Mouse (Mus musculus) stomach, postnatal 0 days (tissue): ENCODE results near the gene Tepsin. TPM values are rescaled to one million over a fixed set of nuclear protein-coding genes. Genes with fewer than 3 reads are reported as not detected.

Source experiments
- ATAC-seq: fragments of 200-750 bp; cut with Nextera tagmentation; 2 replicates; pipeline ENCODE4 v1.8.0; 2017; ENCODE audit not compliant: low FRiP score, low TSS enrichment
- DNase-seq: peaks from one replicate; pipeline ENCODE4 v3.0.0-alpha.2; 2016; ENCODE audit warnings: low spot score
- H3K27ac ChIP-seq: fragments of 300-500 bp; sonication (generic); replicated peaks from 2 replicates; pipeline ENCODE4 v1.5.1; 2014; ENCODE audit warnings: mild to moderate bottlenecking, control low read depth
- H3K27me3 ChIP-seq: fragments of 300-500 bp; sonication (generic); 2 replicates; pipeline ENCODE4 v1.6.1; 2014; ENCODE audit warnings: low read length; ENCODE audit not compliant: control insufficient read depth, insufficient read depth
- H3K36me3 ChIP-seq: fragments of 300-500 bp; sonication (generic); 2 replicates; pipeline ENCODE4 v1.6.1; 2014; ENCODE audit warnings: low read length, mixed read lengths; ENCODE audit not compliant: control insufficient read depth, insufficient read depth
- H3K4me1 ChIP-seq: fragments of 300-500 bp; sonication (generic); replicated peaks from 2 replicates; pipeline ENCODE4 v1.6.1; 2014; ENCODE audit warnings: antibody characterized with exemption; ENCODE audit not compliant: control insufficient read depth, insufficient read depth
- H3K4me2 ChIP-seq: fragments of 300-500 bp; sonication (generic); replicated peaks from 2 replicates; pipeline ENCODE4 v1.6.1; 2014; ENCODE audit warnings: low read depth, mild to moderate bottlenecking, control low read depth, moderate library complexity
- H3K4me3 ChIP-seq: fragments of 300-500 bp; sonication (generic); 2 replicates; pipeline ENCODE4 v1.5.1; 2014; ENCODE audit warnings: low read depth, low read length, control low read depth
- H3K9ac ChIP-seq: fragments of 300-500 bp; sonication (generic); 2 replicates; pipeline ENCODE4 v1.6.1; 2014; ENCODE audit warnings: mild to moderate bottlenecking, low read length, control low read depth, mixed read lengths
- H3K9me3 ChIP-seq: fragments of 300-500 bp; sonication (generic); 2 replicates; pipeline ENCODE4 v1.6.1; 2016; ENCODE audit warnings: low read length; ENCODE audit not compliant: control insufficient read depth
- CTCF ChIP-seq: IDR thresholded peaks from 2 replicates; pipeline ENCODE4 v1.5.1; 2016; ENCODE audit warnings: antibody characterized with exemption, low read depth, mild to moderate bottlenecking, moderate library complexity
- EP300 ChIP-seq: optimal IDR thresholded peaks from 2 replicates; pipeline ENCODE3; 2016; ENCODE audit warnings: antibody characterized with exemption
- WGBS: fragments of 180-500 bp; shearing (Covaris S2); extraction: QIAGEN DNeasy Blood & Tissue Kit; methylation state at CpG from one replicate; pipeline ENCODE4 v1.1.7; 2014; 5-methylcytosine and 5-hydroxymethylcytosine counted together
- polyA plus RNA-seq: library from polyadenylated mRNA; unstranded; fragments of >200 nt; fragmentation: Nextera tagmentation; extraction: Ambion mirVana; gene quantifications from 2 replicates; pipeline ENCODE4 v1.2.1, GENCODE M21; 2015

Gene Tepsin
- polyA plus RNA-seq, 1 experiment from 2014 or later: 8.3 TPM

DNA sequence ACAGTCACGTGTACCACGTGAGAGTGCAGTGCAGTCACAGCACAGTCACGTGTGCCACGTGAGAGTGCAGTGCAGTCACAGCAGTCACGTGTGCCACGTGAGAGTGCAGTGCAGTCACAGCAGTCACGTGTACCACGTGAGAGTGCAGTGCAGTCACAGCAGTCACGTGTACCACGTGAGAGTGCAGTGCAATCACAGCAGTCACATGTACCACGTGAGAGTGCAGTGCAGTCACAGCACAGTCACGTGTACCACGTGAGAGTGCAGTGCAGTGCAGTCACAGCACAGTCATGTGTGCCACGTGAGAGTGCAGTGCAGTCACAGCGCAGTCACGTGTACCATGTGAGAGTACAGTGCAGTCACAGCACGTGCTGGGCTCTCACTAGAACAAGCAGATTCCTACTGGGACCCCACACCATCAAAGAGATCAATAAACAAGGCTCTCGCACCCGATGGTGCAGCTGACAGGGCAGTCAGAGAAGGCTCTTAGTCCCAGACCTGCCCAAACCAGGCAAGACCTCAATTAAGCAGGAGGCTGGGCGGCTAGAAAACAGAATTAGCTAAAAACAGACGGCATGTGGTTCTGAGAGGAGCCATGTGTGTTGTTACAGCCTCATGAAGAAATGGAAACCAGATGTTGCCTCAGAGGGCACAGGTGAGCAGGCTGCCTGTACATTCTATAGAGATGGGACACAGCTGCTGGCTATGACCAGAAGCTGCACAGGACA lies 16.1 kb upstream of the Tepsin start:
- Histone ChIP-seq H3K9me3 (no peaks in the 10 kb centered on the region), H3K36me3 (peaks cover 2% of the 10 kb centered on the region), H3K9ac (no peak overlapping the region), H3K4me2 (no peak overlapping the region), H3K4me3 (no peak overlapping the region), H3K4me1 (no peaks in the 10 kb centered on the region), H3K27me3 (no peaks in the 10 kb centered on the region), H3K27ac (no peak overlapping the region)
- TF ChIP-seq EP300 (no peak), CTCF (no peak)
- 89% methylated on average over 21 of the region's 21 CpGs for whole genome bisulfite sequencing
- ATAC-seq: no peak
- DNase-seq: no peak

DNA sequence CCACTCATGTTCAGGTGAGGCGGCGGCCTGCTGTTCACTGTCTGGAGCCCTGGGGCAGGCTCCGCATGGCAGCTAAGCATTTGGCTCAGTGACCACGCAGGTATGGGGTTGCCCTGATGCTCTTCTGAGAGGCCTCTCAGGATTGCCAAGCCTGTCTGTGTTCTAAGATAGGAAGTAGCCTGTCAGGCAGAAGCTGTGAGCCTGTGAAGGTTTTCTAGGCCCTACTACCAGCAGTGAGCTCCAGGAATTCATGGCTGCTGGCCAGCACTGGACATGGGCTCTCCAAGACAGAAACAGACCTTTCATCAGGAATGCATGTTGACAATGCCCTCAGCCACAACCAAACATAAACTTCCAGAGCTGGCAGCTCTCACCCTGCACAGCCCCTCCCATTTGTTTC lies 13.6 kb upstream of the Tepsin start:
- Histone ChIP-seq H3K9me3 (no peaks in the 10 kb centered on the region), H3K4me2 (no peak overlapping the region), H3K4me3 (no peak overlapping the region), H3K36me3 (peaks cover 5% of the 10 kb centered on the region), H3K9ac (no peak overlapping the region), H3K4me1 (no peaks in the 10 kb centered on the region), H3K27me3 (no peaks in the 10 kb centered on the region), H3K27ac (no peak overlapping the region)
- no peak for ATAC-seq
- no peak for DNase-seq
- 91% methylated on average over 4 of the region's 4 CpGs for WGBS
- TF ChIP-seq EP300: no peak
- TF ChIP-seq CTCF: no peak

DNA sequence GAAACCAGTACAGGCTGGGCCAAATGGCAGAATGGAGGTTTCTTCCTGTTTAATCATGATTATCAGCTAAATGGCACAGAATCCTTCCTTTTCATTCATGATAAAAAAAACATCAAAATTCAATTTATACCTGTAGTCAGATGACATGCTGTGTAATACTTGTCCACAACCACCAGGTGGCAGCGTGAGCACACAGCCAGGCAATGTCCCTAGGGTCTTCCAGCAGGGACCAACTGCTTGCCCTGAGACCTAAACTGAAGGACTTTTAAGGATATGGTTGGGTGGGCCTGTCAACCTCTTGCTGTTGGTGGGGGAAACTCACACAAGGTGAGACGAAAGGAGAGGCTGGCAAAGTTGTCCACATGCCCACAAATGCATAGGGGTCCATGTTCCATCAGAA lies 12.5 kb upstream of the Tepsin start:
- Histone ChIP-seq H3K27me3 (no peaks in the 10 kb centered on the region), H3K27ac (no peak overlapping the region), H3K36me3 (peaks cover 11% of the 10 kb centered on the region), H3K9ac (no peak overlapping the region), H3K9me3 (no peaks in the 10 kb centered on the region), H3K4me3 (no peak overlapping the region), H3K4me2 (no peak overlapping the region), H3K4me1 (no peaks in the 10 kb centered on the region)
- ATAC-seq (no peak), DNase-seq (peak; percentile 69)
- 4% methylated on average over 2 of the region's 2 CpGs for WGBS
- peak; percentile 98 for TF ChIP-seq CTCF
- no peak for TF ChIP-seq EP300

DNA sequence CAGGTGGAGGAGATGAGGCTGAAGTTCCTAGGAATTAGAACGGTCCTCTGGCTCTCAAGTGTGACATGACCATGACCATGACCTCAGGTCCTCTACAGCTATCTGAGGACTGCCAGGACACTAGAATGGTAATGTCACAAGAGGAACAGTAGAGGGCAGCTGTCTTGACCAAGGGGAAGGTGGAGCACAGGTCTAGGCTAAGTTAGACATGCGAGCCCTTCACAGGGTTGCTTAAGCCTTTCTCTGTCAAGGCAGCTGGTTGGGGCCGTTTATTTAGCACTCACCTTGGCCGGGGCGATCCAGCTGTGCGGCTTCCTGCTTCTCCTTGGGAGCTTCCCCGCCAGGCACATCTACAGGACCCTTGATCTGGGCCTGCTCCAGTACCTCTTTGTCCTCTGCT lies 12.0 kb upstream of the Tepsin start:
- ATAC-seq (0 out of 2 replicates have a peak, but pooled peaks have one; percentile 2), DNase-seq (no peak)
- Histone ChIP-seq H3K27ac (no peak overlapping the region), H3K4me3 (no peak overlapping the region), H3K27me3 (no peaks in the 10 kb centered on the region), H3K4me1 (no peaks in the 10 kb centered on the region), H3K4me2 (no peak overlapping the region), H3K9ac (no peak overlapping the region), H3K36me3 (peaks cover 12% of the 10 kb centered on the region), H3K9me3 (no peaks in the 10 kb centered on the region)
- TF ChIP-seq EP300: no peak
- TF ChIP-seq CTCF: peak; percentile 59
- 67% methylated on average over 7 of the region's 7 CpGs for WGBS

DNA sequence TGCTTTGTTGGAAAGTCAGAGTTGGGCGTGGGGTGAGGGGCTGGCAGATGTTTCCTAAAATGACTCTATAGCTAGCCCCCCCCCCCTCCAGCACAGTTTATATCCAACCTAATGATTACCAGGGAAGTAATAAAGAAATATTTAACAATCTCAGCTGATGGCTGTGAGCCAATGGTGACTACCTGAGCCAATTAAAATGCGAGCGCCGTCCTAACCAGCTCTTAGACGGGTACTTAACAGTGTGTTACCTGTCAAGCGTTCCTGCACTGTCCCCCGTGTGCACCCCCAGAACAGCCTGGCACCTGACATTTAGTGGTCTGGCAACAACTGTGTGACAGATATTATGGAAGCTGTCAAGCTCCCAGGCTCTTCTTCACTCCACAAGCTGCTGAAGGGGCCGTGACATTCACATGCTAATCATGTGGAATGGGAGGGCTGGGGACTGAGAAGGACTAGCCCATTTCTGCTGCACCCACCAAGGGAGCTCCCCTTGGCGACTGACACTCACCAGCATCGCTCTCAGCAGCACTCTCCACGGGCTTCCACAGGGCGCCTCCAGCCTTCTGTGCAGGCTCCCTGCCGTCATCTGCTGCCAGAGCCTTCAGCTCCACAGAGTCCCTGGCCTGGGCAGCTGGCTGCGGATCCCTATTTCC lies 11.2 kb upstream of the Tepsin start:
- Histone ChIP-seq H3K36me3 (peaks cover 18% of the 10 kb centered on the region), H3K9me3 (no peaks in the 10 kb centered on the region), H3K4me2 (no peak overlapping the region), H3K27me3 (no peaks in the 10 kb centered on the region), H3K27ac (no peak overlapping the region), H3K9ac (no peak overlapping the region), H3K4me1 (no peaks in the 10 kb centered on the region), H3K4me3 (no peak overlapping the region)
- ATAC-seq (no peak), DNase-seq (no peak)
- TF ChIP-seq EP300: no peak
- TF ChIP-seq CTCF: no peak
- WGBS: 81% methylated on average over 14 of the region's 14 CpGs

DNA sequence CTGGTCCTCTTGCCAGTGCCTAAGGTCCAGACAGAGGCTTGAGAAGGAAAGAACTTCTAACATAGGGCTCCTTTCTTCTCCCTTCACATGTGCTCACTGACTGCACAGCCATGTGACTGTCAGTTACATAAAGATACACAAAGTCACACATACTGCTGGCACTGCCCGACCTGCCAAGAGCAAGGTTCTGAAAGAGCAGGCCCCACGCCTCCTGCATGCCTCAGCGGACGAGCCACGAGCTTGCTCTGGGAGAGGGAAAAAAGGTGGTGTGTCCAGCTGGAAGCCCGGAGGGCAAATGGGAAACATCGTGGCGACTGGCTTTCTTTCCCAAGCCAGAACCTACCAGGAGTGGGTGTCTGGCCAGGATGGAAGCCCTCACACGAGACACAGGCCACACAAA lies 9.3 kb upstream of the Tepsin start:
- WGBS: 64% methylated on average over 9 of the region's 9 CpGs
- Histone ChIP-seq H3K27me3 (no peaks in the 10 kb centered on the region), H3K36me3 (peaks cover 21% of the 10 kb centered on the region), H3K4me2 (no peak overlapping the region), H3K4me3 (no peak overlapping the region), H3K9ac (no peak overlapping the region), H3K4me1 (no peaks in the 10 kb centered on the region), H3K9me3 (no peaks in the 10 kb centered on the region), H3K27ac (no peak overlapping the region)
- DNase-seq: no peak
- no peak for ATAC-seq
- TF ChIP-seq EP300 (no peak), CTCF (no peak)
